Mouse (Mus musculus): ENCODE results near the gene Sycp2. TPM values are rescaled to one million over a fixed set of nuclear protein-coding genes. Genes with fewer than 3 reads are reported as not detected.

The Sycp2 gene
- 0.12 and 0.15 TPM in 2 replicates for polyA plus RNA-seq (2014; fragmentation: Nextera tagmentation; extraction: Ambion mirVana)

GRCm38 (mm10) chr2:178407053-178407815, at the start of gene Sycp2:
Sycp2 (minus strand) TSS chr2:178407685.
- no peaks in the 10 kb centered on the region for H3K4me1 ChIP-seq (replicated peaks; ENCODE audit: control insufficient read depth, insufficient read depth, low read length)
- no peak for DNase-seq (ENCODE audit: low spot score)
- WGBS: 84% methylated on average over 49 of the region's 52 CpGs
- H3K4me2 ChIP-seq (replicated peaks; ENCODE audit: low read depth, low read length): no peak within 1 kb of the TSS
- H3K9me3 ChIP-seq (ENCODE audit: control insufficient read depth, low read length): no peaks in the 10 kb centered on the region
- no peak within 1 kb of the TSS for H3K27ac ChIP-seq (ENCODE audit: low read depth, low read length)
- no peaks in the 10 kb centered on the region for H3K27me3 ChIP-seq (ENCODE audit: control insufficient read depth, insufficient read depth, low read length)
- H3K4me3 ChIP-seq (ENCODE audit: low read depth, low read length): no peak within 1 kb of the TSS
- no peaks in the 10 kb centered on the region for H3K36me3 ChIP-seq (ENCODE audit: control insufficient read depth, insufficient read depth, low read length)
- no peak within 1 kb of the TSS for H3K9ac ChIP-seq (ENCODE audit: low read depth, low read length)
- peak; percentile 53 for ATAC-seq (ENCODE audit: low FRiP score)

DNA sequence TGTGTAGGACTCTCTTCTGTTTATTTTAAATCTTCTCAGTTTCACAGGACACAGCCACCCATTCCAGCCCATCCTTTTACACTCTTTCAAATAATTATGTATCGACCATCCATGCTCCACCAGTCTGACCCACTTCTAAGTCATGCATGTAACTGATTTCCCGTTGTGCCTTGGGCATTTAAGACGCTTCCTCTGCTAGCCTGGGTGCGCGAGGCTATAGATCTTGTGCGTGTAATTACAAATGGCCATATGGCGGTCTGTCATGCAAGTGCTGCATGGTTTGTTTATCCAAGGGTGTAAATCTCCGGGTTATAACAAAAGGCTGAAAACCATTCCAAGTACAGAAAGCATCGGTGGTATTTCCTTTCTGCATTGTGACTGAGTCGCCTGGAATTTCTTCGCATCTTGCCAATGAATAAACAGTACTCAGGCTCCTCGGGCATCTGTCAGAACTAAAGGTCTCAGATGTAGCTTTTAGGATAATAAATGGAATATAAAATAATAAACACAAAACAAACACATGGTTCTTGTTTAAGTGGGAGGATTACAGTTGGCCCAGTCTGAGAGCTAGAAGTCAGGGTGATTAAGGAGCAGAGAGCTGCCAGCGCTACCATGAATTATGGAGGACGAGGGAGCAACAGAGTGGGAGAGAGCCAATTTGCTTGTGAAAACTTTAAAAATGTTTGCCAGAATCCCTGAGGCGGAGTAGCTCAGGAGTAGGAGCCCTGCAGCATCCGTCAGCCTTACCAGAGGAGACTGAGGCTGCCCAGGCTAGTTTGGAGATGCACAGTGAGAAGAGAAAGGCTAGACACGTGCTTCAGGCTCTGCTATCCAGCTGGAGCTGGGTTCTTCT, 47.4 kb upstream of the Sycp2 start:
- H3K4me3 ChIP-seq (ENCODE audit: low read depth, low read length): no peak overlapping the region
- no peak overlapping the region for H3K9ac ChIP-seq (ENCODE audit: low read depth, low read length)
- H3K27me3 ChIP-seq (ENCODE audit: control insufficient read depth, insufficient read depth, low read length): no peaks in the 10 kb centered on the region
- DNase-seq (ENCODE audit: low spot score) (peak; percentile 25), ATAC-seq (ENCODE audit: low FRiP score) (peak; percentile 61)
- H3K4me1 ChIP-seq (replicated peaks; ENCODE audit: control insufficient read depth, insufficient read depth, low read length): no peaks in the 10 kb centered on the region
- H3K4me2 ChIP-seq (replicated peaks; ENCODE audit: low read depth, low read length): no peak overlapping the region
- no peaks in the 10 kb centered on the region for H3K36me3 ChIP-seq (ENCODE audit: control insufficient read depth, insufficient read depth, low read length)
- WGBS: 61% methylated on average over 17 of the region's 17 CpGs
- H3K9me3 ChIP-seq (ENCODE audit: control insufficient read depth, low read length): no peaks in the 10 kb centered on the region
- peak overlapping the region; percentile 10; the same call in 1 of the 2 replicates for H3K27ac ChIP-seq (ENCODE audit: low read depth, low read length)

- no peak overlapping the region for H3K9ac ChIP-seq (ENCODE audit: low read depth, low read length)
- no peak overlapping the region for H3K27ac ChIP-seq (ENCODE audit: low read depth, low read length)
- no peaks in the 10 kb centered on the region for H3K36me3 ChIP-seq (ENCODE audit: control insufficient read depth, insufficient read depth, low read length)
- H3K27me3 ChIP-seq (ENCODE audit: control insufficient read depth, insufficient read depth, low read length): no peaks in the 10 kb centered on the region
- DNase-seq (ENCODE audit: low spot score) (no peak), ATAC-seq (ENCODE audit: low FRiP score) (no peak)
- 65% methylated on average over 10 of the region's 10 CpGs for WGBS
- no peaks in the 10 kb centered on the region for H3K4me1 ChIP-seq (replicated peaks; ENCODE audit: control insufficient read depth, insufficient read depth, low read length)
- no peak overlapping the region for H3K4me2 ChIP-seq (replicated peaks; ENCODE audit: low read depth, low read length)
- H3K9me3 ChIP-seq (ENCODE audit: control insufficient read depth, low read length): no peaks in the 10 kb centered on the region
- no peak overlapping the region for H3K4me3 ChIP-seq (ENCODE audit: low read depth, low read length)
These were observed 43.5 kb upstream of the Sycp2 start for GRCm38 (mm10) chr2:178450961-178451360.

DNA sequence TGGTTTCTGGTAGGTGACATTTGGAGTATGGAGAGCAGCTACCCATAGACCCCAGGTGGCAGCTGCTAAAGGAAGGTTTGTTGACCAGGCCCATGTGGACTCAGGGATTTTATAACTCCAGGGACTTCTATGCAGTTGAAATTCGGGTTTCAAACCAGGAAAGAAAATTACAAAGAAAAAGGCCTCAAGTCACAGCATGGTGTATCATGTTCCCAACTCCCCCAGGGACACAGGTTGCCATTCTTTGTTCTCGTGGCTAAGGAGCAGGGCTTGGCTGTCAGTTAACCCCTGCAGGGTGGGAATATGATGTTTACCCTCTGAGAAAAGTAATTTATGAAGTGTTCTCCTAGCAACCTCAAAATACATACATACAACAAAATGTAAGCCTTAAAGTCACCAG, 42.8 kb upstream of the Sycp2 start:
- H3K4me2 ChIP-seq (replicated peaks; ENCODE audit: low read depth, low read length): no peak overlapping the region
- H3K9me3 ChIP-seq (ENCODE audit: control insufficient read depth, low read length): no peaks in the 10 kb centered on the region
- no peaks in the 10 kb centered on the region for H3K27me3 ChIP-seq (ENCODE audit: control insufficient read depth, insufficient read depth, low read length)
- ATAC-seq (ENCODE audit: low FRiP score): no peak
- H3K36me3 ChIP-seq (ENCODE audit: control insufficient read depth, insufficient read depth, low read length): no peaks in the 10 kb centered on the region
- no peak overlapping the region for H3K9ac ChIP-seq (ENCODE audit: low read depth, low read length)
- H3K27ac ChIP-seq (ENCODE audit: low read depth, low read length): no peak overlapping the region
- no peak overlapping the region for H3K4me3 ChIP-seq (ENCODE audit: low read depth, low read length)
- 17% methylated on average over 2 of the region's 2 CpGs for WGBS
- H3K4me1 ChIP-seq (replicated peaks; ENCODE audit: control insufficient read depth, insufficient read depth, low read length): no peaks in the 10 kb centered on the region
- no peak for DNase-seq (ENCODE audit: low spot score)

DNA sequence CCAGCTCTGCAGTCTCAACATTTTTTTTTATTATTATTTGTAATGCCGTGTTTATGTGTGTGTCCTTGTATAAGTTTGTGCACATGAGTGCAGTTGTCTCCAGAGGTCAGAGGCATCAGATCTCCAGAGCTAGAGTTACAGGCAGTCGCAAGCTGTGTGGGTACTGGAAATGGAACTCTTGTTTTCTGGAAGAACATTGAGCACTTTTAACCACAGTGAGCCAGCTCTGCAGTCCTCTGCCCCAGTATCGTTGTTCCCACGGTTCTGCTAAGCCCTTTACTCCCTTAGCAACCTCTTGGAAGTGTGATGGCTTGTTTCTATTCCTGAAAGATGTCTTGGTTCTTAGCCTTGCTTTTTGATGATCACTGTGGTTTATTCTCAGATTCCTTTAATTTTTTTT, 41.9 kb upstream of the Sycp2 start:
- no peak overlapping the region for H3K4me3 ChIP-seq (ENCODE audit: low read depth, low read length)
- DNase-seq (ENCODE audit: low spot score) (no peak), ATAC-seq (ENCODE audit: low FRiP score) (no peak)
- no peaks in the 10 kb centered on the region for H3K4me1 ChIP-seq (replicated peaks; ENCODE audit: control insufficient read depth, insufficient read depth, low read length)
- no peak overlapping the region for H3K9ac ChIP-seq (ENCODE audit: low read depth, low read length)
- 88% methylated on average over 4 of the region's 4 CpGs for WGBS
- no peaks in the 10 kb centered on the region for H3K9me3 ChIP-seq (ENCODE audit: control insufficient read depth, low read length)
- no peaks in the 10 kb centered on the region for H3K27me3 ChIP-seq (ENCODE audit: control insufficient read depth, insufficient read depth, low read length)
- no peak overlapping the region for H3K27ac ChIP-seq (ENCODE audit: low read depth, low read length)
- no peaks in the 10 kb centered on the region for H3K36me3 ChIP-seq (ENCODE audit: control insufficient read depth, insufficient read depth, low read length)
- no peak overlapping the region for H3K4me2 ChIP-seq (replicated peaks; ENCODE audit: low read depth, low read length)

- DNase-seq (ENCODE audit: low spot score) (no peak), ATAC-seq (ENCODE audit: low FRiP score) (no peak)
- no peaks in the 10 kb centered on the region for H3K9me3 ChIP-seq (ENCODE audit: control insufficient read depth, low read length)
- no peaks in the 10 kb centered on the region for H3K36me3 ChIP-seq (ENCODE audit: control insufficient read depth, insufficient read depth, low read length)
- H3K4me2 ChIP-seq (replicated peaks; ENCODE audit: low read depth, low read length): no peak overlapping the region
- no peaks in the 10 kb centered on the region for H3K4me1 ChIP-seq (replicated peaks; ENCODE audit: control insufficient read depth, insufficient read depth, low read length)
- no peaks in the 10 kb centered on the region for H3K27me3 ChIP-seq (ENCODE audit: control insufficient read depth, insufficient read depth, low read length)
- no peak overlapping the region for H3K27ac ChIP-seq (ENCODE audit: low read depth, low read length)
- H3K9ac ChIP-seq (ENCODE audit: low read depth, low read length): no peak overlapping the region
- 63% methylated on average over 9 of the region's 9 CpGs for WGBS
- no peak overlapping the region for H3K4me3 ChIP-seq (ENCODE audit: low read depth, low read length)
These were observed 29.8 kb upstream of the Sycp2 start for GRCm38 (mm10) chr2:178437311-178437710.

DNA sequence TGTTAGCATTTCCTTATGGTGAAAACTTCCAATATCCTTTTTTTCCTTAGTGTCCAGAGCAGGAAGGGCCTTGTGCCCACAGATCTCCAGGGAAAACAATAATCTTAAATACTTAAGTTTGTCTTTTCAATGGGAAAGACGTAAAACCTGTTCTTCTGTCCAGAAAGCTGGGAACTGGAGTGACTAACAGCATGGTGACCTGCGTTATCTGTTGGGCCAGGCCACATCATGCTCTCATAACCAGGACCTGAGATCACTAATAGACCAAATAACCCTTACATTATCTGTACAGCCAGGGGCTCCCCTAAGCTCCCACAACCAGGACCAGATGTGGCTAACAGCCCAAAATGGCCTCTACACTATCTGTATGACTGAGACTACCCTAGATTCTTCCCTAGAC, 26.4 kb upstream of the Sycp2 start:
- H3K4me3 ChIP-seq (ENCODE audit: low read depth, low read length): no peak overlapping the region
- ATAC-seq (ENCODE audit: low FRiP score) (no peak), DNase-seq (ENCODE audit: low spot score) (no peak)
- H3K4me1 ChIP-seq (replicated peaks; ENCODE audit: control insufficient read depth, insufficient read depth, low read length): no peaks in the 10 kb centered on the region
- H3K27ac ChIP-seq (ENCODE audit: low read depth, low read length): no peak overlapping the region
- WGBS: 90% methylated on average over 2 of the region's 2 CpGs
- H3K9ac ChIP-seq (ENCODE audit: low read depth, low read length): no peak overlapping the region
- H3K9me3 ChIP-seq (ENCODE audit: control insufficient read depth, low read length): no peaks in the 10 kb centered on the region
- H3K4me2 ChIP-seq (replicated peaks; ENCODE audit: low read depth, low read length): no peak overlapping the region
- no peaks in the 10 kb centered on the region for H3K36me3 ChIP-seq (ENCODE audit: control insufficient read depth, insufficient read depth, low read length)
- no peaks in the 10 kb centered on the region for H3K27me3 ChIP-seq (ENCODE audit: control insufficient read depth, insufficient read depth, low read length)

GRCm38 (mm10) chr2:178433495-178433894, 26.0 kb upstream of the Sycp2 start:
- Histone ChIP-seq H3K4me1 (replicated peaks; ENCODE audit: control insufficient read depth, insufficient read depth, low read length) (no peaks in the 10 kb centered on the region), H3K9me3 (ENCODE audit: control insufficient read depth, low read length) (no peaks in the 10 kb centered on the region), H3K27ac (ENCODE audit: low read depth, low read length) (no peak overlapping the region), H3K27me3 (ENCODE audit: control insufficient read depth, insufficient read depth, low read length) (no peaks in the 10 kb centered on the region), H3K9ac (ENCODE audit: low read depth, low read length) (no peak overlapping the region), H3K4me2 (replicated peaks; ENCODE audit: low read depth, low read length) (no peak overlapping the region), H3K36me3 (ENCODE audit: control insufficient read depth, insufficient read depth, low read length) (no peaks in the 10 kb centered on the region), H3K4me3 (ENCODE audit: low read depth, low read length) (no peak overlapping the region)
- DNase-seq (ENCODE audit: low spot score): no peak
- 64% methylated on average over 2 of the region's 2 CpGs for WGBS
- no peak for ATAC-seq (ENCODE audit: low FRiP score)
